Mouse (Mus musculus) brain, embryonic 14.5 days (tissue): ENCODE results near the gene Ercc6l. TPM values are rescaled to one million over a fixed set of nuclear protein-coding genes. Genes with fewer than 3 reads are reported as not detected.

Experiments used
- DNase-seq: peaks from one replicate; pipeline ENCODE4 v3.0.0-alpha.2; 2011; ENCODE audit warnings: low read depth
- CTCF ChIP-seq: fragments of 200-500 bp; IDR thresholded peaks from 2 replicates; pipeline ENCODE4 v1.5.1; 2012; ENCODE audit warnings: inconsistent platforms, mild to moderate bottlenecking, moderate library complexity, borderline replicate concordance; ENCODE audit not compliant: insufficient read depth, insufficient read length; ENCODE audit errors: extremely low read depth
- POLR2A ChIP-seq: fragments of 200-500 bp; IDR thresholded peaks from 2 replicates; pipeline ENCODE4 v1.6.1; 2012; ENCODE audit warnings: mild to moderate bottlenecking, inconsistent platforms, borderline replicate concordance; ENCODE audit not compliant: poor library complexity, insufficient read depth, insufficient read length, severe bottlenecking; ENCODE audit errors: extremely low read depth
- polyA plus RNA-seq: library from polyadenylated mRNA; depleted of rRNA; stranded (reverse); fragments of >200 nt; gene quantifications from 2 replicates; pipeline ENCODE4 v1.2.3, GENCODE M21; 2012; rRNA removed

Ercc6l gene
- polyA plus RNA-seq, 1 experiment, result 2.2 TPM

- TF ChIP-seq CTCF, result no peak
- no peak for TF ChIP-seq POLR2A
- DNase-seq, result no peak
These were observed 62.4 kb downstream of the Ercc6l start for GRCm38 (mm10) chrX:102094381-102094904.

Other genes starting within 250 kb of the Ercc6l start
- 64.7 and 82.5 TPM in 2 replicates for gene Rtl5, start 85.8 kb downstream of the Ercc6l start, polyA plus RNA-seq
- 38.2 and 39.8 TPM in 2 replicates for gene Pin4, start 37.6 kb downstream of the Ercc6l start, polyA plus RNA-seq
- 989 and 1,086 TPM in 2 replicates for gene Rps4x, start 32.3 kb upstream of the Ercc6l start, polyA plus RNA-seq
- 14.4 and 15.8 TPM in 2 replicates for gene Cited1, start 95.1 kb upstream of the Ercc6l start, polyA plus RNA-seq